Mouse (Mus musculus): ENCODE measurements around the gene AI661453. TPM values are rescaled to one million over a fixed set of nuclear protein-coding genes. Genes with fewer than 3 reads are reported as not detected.
"Not testable (repeated sequence)": the region's sequence is repeated elsewhere in the genome, so short reads cannot be mapped to it uniquely, and the experiment has no call there.

The AI661453 gene
- 1.4 and 1.7 TPM in 2 replicates for total RNA-seq (2017)

DNA sequence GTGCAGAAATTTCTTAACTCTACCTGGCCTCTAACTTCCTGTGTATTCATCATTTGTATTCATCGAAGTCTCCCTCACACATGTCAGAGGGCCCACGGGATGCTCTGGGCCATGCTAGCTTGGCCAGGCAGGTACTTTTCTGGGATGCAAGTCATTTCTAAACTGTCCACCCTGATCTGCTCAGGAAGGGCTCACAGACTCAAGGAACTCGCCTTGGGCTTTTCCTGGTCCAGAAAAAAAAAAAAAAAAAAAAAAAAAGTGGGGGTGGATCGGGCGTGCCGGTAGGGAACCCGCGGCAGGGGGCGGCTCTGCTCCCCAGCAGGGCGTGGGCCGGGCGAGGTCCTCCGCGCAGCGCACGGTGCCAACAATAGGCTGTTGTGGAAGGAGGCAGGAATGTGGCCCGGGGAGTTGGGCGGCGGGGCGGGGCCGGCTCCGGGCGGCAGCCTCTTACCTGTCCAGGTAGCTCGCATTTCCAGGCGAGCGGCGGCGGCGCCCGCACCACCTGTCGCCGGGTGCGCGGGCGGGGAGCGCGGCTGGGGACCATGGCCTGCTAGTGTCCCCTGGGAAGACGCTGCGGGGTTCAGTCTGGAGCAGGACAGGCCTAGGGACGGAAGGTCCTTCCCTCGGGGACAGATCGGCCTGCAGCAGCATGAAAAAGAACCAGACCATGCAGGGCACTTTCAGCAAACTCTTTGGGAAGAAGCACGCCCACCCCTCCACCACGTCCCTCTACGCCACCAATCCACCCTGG, at the start of gene AI661453:
AI661453 (plus strand) TSS at position 460 of the 751 bp plus-strand sequence.
- no peak for ATAC-seq (ENCODE audit: extremely low read depth, insufficient number of reproducible peaks, low FRiP score, poor library complexity, severe bottlenecking)

DNA sequence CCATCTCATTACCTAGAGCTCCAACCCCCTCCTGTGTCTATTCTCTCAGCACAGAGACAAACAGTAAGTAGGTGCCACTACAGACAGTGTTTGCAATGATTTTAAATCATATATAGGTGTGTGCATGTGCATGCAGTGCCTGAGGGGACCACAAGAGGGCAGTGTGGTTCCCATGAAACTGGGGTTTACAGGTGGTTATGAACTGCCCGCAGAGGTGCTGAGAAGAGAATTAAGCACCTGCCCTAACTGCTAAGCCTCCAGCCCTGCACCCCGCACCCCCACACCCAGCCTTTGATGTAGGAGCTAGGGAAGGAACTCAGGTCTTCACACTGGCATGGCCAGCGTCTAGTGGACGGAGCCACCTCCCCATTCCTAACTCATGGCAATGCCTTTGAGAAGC, 49.8 kb upstream of the AI661453 start:
- 0 out of 2 replicates have a peak, but pooled peaks have one; percentile 34 for ATAC-seq (ENCODE audit: extremely low read depth, insufficient number of reproducible peaks, low FRiP score, poor library complexity, severe bottlenecking)

DNA sequence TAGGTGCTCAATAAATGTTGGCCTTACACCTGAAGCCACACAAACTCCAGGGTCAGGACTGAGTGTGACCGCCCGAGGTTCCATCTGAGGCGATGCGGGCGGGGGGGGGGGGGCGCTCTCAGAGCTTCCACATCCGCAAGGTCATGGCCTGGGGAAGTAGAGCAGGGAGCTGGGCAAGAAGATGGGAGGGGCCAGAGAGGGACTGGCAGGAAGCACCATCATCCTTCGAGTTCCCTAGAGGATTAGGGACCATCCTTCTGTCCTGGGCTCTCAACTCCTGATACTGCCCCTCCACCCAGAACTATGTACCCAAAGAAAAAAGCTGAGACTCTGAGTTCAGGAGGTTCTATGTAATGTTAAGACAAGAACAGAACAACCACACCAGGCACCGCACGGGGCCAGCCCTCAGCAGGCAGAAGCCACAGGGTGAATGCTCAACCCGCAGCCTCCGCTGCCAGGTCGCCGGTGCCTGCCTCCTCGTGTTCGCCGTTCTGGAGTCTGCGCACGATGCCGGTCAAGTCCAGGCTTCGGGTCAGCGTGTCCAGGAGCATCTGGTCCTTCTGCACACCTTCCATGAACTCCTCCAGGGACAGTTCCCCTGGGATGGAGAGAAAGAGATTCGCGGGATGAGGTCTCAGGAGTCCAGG, 42.1 kb upstream of the AI661453 start:
- peak; percentile 43; the same call in 1 of the 2 replicates for ATAC-seq (ENCODE audit: extremely low read depth, insufficient number of reproducible peaks, low FRiP score, poor library complexity, severe bottlenecking)

DNA sequence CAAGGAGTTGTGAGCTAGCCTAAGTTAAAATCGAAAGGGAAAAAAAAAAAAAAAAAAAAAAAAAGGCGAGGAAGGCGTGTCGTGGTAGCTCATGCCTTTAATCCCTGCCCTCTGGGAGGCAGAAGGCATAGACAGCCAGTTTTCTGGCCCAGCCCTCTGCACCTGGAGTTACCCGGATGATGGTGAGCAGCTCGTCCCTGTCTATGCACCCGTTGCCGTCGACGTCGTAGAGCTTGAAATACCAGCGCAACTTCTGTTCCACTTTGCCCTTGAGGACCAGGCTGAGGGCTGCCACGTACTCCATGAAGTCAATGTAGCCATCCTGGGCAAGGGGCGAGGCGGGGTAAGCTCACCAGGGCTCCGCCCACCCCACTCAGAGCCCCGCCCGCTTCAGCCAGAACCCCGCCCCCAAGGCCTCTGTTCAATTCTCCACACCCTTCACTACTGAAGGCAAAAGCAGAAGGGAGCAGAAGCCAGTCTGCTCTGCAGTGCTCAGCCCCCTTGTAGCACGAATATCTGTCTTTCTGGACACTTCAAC, 41.0 kb upstream of the AI661453 start:
- peak; percentile 73 for ATAC-seq (ENCODE audit: extremely low read depth, insufficient number of reproducible peaks, low FRiP score, poor library complexity, severe bottlenecking)

DNA sequence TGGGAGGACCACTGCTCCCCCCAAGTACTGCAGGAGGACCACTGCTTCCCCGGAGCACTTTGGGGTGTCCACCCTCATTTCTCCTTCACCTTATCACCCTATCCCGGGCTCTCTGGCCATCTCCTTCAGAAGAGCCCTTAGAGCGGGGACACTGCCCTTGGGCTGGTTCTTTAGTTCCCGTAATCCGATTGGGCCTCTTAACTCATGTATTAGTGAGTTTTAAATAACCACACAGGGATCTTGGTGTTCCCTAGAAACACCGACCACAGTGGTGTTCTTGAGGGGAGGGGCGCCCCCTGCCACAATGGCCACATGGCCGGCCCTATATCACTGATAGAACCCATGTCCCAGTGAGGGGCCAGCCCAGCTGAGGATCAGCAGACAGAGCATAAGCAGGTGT, 37.3 kb upstream of the AI661453 start:
- ATAC-seq (ENCODE audit: extremely low read depth, insufficient number of reproducible peaks, low FRiP score, poor library complexity, severe bottlenecking) = no peak

DNA sequence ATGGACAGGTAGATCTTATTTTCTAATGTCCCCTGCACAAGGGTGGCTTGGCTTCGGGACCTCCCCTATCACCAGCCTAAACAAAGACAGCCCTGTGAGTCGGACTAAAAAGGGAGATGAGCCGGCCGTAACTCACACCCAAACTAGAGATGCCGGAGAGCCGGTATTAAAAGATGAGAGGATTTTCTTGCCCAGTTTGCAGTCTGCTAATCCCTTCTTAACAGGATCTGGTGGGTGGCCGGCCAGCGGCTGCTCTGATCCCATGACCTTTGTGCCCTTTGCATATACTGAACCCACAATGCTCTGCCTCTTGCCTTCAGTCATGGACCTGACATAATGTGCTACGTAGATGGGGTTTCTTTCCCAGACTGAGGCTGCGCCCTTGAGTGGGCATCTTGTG, 36.0 kb upstream of the AI661453 start, which contains the start of gene Guca1a:
Guca1a (minus strand) TSS at position 134 of the 400 bp plus-strand sequence.
- no peak for ATAC-seq (ENCODE audit: extremely low read depth, insufficient number of reproducible peaks, low FRiP score, poor library complexity, severe bottlenecking)

DNA sequence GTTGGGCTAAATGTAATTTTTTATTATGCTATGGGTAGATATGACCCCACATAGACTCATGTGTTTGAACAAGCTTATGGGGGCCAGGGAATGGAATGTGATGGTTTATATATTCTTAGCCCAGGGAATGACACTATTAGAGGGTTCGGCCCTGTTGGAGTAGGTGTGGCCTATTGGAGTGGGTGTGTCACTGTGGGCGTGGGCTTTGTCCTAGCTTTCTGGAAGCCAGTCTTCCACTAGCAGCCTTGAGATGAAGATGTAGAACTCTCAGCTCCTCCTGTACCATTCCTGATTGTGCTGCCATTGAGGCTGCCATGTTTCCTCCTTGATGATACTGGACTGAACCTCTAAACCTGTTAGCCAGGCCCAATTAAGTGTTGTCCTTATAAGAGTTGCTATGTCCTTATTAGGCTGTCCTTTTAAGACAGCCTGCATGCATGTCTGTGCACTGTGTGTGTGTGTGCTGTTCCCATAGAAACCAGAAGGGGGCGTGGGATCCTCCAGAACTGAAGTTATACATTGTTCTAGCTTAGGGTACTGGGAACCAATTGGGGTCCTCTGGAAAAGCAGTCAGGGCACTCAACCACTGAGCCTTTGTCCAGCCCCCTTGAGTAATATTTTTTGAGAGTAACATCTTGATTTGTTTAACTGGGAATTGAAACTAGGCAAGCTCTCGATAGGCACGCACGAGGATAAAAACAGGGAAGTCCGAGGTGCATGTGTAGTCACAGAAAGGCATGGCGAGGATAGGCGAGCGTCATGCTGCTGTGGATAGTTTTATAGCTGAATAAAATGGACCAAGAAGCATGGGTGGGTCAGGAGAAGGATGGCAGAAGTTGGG, 28.5 kb upstream of the AI661453 start:
- ATAC-seq (ENCODE audit: extremely low read depth, insufficient number of reproducible peaks, low FRiP score, poor library complexity, severe bottlenecking) = no peak

DNA sequence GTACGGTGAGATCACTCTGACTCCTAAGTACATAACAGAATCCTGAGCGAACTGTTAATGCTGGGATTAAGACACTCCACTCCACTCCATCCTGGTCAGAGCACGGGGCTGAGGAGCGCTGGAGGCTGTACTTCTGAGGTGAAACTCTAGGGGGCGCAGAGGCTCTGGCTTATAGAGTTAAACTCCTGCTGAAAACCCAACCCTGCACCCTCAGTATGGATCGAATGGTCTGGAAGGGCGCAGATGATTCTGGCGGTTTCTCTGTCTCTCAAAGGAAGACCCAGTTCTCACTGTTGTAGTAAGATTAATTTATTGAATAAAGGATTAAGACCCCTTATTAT, 27.9 kb upstream of the AI661453 start:
- ATAC-seq (ENCODE audit: extremely low read depth, insufficient number of reproducible peaks, low FRiP score, poor library complexity, severe bottlenecking) = peak; percentile 45; the same call in 1 of the 2 replicates

DNA sequence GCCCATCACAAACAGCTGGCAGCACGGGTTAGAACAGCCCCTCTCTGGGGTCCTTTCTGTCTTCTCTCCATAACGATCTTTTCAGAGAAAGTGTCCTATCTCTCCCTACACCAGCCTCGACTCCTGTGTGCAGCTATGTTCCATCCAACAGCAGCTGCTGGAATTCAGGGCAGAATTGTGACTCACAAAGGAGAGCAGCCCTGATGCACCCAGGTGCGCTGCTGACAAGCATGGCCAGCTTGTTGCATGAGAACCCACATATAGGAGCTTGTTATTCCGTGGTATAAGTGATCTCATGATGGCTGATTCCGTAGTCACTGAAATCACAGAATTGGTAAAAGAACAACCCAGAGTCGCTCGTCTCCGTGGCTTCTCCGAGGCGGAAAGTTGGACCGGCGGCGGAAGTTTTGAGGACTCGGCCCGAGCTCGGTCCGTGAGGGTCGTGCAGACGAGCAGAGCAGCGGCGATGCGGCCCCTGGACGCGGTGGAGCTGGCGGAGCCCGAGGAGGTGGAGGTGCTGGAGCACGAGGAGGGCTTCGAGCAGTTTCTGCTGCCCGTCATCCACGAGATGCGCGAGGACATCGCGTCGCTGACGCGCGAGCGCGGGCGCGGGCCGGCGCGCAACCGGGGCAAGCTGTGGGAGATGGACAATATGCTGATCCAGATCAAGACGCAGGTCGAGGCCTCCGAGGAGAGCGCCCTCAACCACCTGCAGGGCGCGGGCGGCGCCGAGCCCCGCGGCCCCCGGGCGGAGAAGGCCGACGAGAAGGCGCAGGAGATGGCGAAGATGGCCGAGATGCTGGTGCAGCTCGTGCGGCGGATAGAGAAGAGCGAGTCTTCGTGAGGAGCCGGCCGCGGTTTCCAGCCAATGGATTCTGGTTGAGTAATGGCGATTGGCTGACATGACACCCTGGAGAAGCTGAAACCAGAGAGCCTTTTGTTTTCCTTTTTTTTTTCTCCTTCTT, 26.2 kb upstream of the AI661453 start:
- 0 out of 2 replicates have a peak, but pooled peaks have one; percentile 17 for ATAC-seq (ENCODE audit: extremely low read depth, insufficient number of reproducible peaks, low FRiP score, poor library complexity, severe bottlenecking)

DNA sequence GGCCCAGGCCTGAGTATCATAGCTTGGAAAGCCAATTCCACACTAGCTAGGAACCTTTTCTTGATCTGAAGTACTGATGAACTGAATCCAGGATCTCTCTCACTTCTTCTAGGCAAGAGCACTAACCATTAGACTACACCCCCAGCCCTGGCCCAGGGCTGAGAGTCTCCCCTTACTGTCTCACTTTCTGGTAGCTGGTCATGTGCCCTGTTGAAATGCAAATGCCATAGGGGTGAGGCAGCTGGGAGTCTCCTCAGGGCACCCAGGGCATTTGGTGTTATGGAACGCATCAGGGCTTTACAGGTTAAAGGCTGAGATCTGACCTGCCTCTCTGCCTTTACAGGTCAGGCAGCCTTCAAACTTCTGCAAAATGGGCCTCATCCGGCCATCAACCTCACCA, 16.2 kb upstream of the AI661453 start:
- no peak for ATAC-seq (ENCODE audit: extremely low read depth, insufficient number of reproducible peaks, low FRiP score, poor library complexity, severe bottlenecking)

DNA sequence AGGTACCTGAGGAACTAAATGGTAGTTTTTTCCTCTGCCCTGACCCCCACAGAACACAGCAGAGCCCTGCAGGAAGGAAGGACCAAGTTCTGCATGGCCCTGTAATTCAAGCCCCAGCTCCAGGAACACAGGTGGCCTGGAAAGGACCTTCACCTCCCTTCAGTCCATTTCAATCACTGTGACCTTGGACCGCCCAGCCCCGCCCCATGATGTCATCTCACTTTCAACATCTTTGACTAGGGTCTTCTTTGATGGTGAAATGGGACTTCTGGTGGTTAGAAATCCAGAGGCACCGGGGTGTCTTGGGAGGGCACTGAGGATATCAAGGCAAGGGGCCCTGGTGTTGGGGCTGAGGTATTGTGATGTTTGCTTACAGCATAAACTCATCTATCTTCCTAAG, 14.8 kb upstream of the AI661453 start:
- no peak for ATAC-seq (ENCODE audit: extremely low read depth, insufficient number of reproducible peaks, low FRiP score, poor library complexity, severe bottlenecking)

DNA sequence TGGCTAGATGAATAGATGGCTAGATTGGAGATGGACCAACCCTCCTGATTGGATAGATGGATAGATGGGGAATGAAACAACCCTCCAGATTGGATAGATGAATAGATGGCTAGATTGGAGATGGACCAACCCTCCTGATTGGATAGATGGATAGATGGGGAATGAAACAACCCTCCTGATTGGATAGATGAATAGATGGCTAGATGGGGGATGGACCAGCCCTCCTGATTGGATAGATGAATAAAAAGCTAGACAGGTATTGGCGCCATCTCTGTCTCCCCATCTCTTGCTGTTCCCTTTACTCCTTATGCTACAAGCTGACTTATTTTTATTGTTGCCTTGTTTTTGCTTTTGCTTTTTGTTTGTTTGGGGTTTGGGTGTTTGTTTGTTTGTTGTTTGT, 13.8 kb upstream of the AI661453 start:
- not testable (repeated sequence) for ATAC-seq (ENCODE audit: extremely low read depth, insufficient number of reproducible peaks, low FRiP score, poor library complexity, severe bottlenecking)

DNA sequence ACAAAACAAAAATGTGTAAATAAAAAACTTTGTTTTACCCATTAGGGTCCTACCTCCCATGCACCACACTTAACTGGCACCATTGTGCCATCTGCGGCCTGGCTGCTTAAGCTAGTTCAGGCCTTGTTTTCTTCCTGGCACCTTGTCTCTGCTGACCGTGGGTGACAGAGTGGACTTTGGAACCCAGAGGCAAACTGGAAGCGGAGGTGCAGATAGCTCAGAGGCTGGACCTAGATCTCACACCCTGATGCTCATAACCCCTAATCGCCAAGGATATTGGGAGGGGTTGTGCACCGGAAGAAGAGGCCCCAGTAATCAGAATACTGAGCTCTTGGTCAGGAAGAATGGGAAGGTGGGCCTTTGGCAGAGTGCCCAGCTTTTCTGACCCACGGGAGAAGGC, 12.2 kb upstream of the AI661453 start:
- no peak for ATAC-seq (ENCODE audit: extremely low read depth, insufficient number of reproducible peaks, low FRiP score, poor library complexity, severe bottlenecking)

DNA sequence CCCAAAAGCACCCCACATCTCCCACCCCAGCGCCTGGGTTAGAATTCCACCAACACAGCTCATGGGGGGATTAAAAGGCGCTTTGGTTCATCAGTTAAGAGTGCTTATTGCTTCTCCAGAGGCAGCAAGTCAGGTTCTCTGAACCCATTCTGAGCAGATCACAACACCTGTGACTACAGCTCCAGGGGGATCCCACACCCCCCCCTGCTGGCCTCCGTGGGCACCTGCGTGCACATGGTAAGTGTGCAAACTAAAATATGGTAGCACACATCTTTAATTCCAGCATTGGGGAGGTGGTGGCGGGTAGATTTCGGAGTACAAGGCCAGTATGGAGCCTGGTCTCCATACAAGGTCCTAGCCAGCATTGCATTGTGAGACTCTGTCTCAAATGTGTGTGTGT, 9.1 kb upstream of the AI661453 start:
- ATAC-seq (ENCODE audit: extremely low read depth, insufficient number of reproducible peaks, low FRiP score, poor library complexity, severe bottlenecking) = no peak

DNA sequence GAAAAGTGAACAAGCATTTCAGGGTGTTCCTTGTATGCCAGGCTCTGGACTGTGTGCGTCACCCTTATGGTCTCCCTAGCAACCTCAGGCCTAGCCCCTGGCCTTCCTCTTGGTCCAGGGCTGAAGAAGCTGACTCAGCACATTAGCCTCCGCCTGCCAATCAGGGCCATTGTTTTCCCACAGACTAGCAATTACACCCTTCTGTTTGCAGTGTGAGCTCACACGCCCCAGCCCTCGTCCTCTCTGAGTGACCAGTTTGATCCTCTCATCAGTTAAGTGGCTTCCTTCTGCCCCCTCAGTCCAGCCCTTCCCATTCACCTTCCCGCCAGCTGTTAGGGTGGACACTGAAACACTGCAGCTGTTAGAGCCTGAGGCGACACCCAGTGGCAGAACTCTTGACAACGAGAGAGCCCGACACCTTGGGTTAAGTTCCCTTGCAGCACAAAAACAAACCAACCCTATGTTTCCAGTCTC, 7.5 kb upstream of the AI661453 start:
- ATAC-seq (ENCODE audit: extremely low read depth, insufficient number of reproducible peaks, low FRiP score, poor library complexity, severe bottlenecking) = no peak

DNA sequence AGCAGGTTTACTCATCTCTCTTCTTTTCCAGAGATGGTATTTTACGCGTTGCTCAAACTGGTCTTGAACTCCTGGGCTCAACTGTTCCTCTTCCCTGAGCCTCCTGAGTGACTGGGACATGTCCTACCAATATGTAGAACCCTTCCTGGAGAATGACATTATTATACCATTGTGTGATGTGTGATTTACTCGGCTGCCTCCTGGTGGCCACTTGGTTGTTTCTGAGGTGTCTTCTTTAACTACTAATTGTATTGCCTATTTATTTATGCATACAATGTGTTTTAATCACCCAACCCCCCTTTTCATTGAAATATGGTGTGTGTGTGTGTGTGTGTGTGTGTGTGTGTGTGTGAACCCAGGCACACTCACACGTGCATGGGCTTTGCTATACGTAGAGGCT, 5.6 kb upstream of the AI661453 start:
- no peak for ATAC-seq (ENCODE audit: extremely low read depth, insufficient number of reproducible peaks, low FRiP score, poor library complexity, severe bottlenecking)

DNA sequence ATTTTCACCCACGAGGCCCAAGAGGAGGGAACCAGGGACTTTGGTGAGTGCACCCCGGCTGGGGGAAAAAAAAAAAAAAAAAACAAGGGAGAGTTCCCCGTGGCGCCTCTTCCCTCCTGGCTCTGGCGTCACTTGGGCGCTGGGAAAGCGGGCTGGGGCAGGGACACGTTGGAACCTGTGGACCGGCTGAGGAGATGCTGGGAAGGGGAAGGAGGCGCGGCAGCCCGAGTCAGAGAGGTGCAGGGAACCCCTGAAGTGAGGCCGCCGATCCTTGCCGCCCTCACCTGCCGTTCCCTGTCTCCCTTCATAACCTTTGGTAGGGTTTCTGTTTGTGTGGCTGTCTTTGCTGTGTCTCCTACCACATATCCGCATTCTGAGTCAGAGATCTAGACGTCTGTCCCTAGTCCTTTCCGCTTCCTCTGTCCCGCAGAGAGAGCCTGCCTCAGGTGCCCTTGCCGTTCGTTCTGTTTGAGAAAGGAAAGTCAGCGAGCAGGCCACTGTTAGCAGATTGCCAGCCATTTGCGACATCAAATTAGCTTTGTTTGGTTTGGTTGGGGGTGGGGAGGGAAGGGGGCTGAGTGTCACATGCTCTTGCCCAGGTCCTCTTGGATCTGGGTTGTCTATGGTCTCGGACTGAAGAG, 612 bp downstream of the AI661453 start, which contains the start of gene 1700001C19Rik:
1700001C19Rik (minus strand) TSS at position 470 of the 641 bp plus-strand sequence.
- ATAC-seq (ENCODE audit: extremely low read depth, insufficient number of reproducible peaks, low FRiP score, poor library complexity, severe bottlenecking) = 0 out of 2 replicates have a peak, but pooled peaks have one; percentile 31

DNA sequence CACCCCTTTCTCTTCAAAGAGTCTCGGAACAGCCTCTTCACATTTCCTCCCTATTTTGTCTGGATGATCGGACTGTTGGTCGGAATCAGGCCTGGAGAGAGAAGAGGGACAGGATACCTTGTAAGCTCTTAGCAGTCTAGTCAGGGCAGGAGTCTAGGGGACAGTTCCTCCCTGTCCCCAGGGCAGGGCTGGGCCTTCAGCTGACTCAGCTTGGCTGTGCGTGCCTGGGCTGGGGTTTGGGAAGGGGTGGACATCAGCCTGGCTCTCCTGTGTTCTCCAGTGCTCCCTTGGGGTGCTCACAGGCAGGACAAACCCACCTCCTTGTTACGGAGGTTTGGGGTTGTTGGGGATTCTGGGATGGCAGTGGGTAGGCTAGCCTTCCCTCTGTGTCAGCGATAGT, 2.2 kb downstream of the AI661453 start:
- ATAC-seq (ENCODE audit: extremely low read depth, insufficient number of reproducible peaks, low FRiP score, poor library complexity, severe bottlenecking) = no peak
